Mouse (Mus musculus) stomach, embryonic 16.5 days (tissue): ENCODE data around the gene Dnlz. TPM values are rescaled to one million over a fixed set of nuclear protein-coding genes. Genes with fewer than 3 reads are reported as not detected.

Experiments used
- ATAC-seq: fragments of 200-750 bp; cut with Nextera tagmentation; 2 replicates; pipeline ENCODE4 v1.8.0; 2017; ENCODE audit warnings: moderate number of reproducible peaks, moderate TSS enrichment; ENCODE audit not compliant: insufficient read depth, low FRiP score
- H3K27ac ChIP-seq: fragments of 300-500 bp; sonication (generic); 2 replicates; pipeline ENCODE4 v1.5.1; 2014; ENCODE audit warnings: low read length
- H3K27me3 ChIP-seq: fragments of 300-500 bp; sonication (generic); 2 replicates; pipeline ENCODE4 v1.6.1; 2014; ENCODE audit warnings: low read length, control low read depth, mixed read lengths; ENCODE audit not compliant: control insufficient read depth, insufficient read depth
- H3K36me3 ChIP-seq: fragments of 300-500 bp; sonication (generic); 2 replicates; pipeline ENCODE4 v1.6.1; 2014; ENCODE audit warnings: low read length; ENCODE audit not compliant: control insufficient read depth, insufficient read depth
- H3K4me1 ChIP-seq: fragments of 300-500 bp; sonication (generic); 2 replicates; pipeline ENCODE4 v1.6.1; 2014; ENCODE audit warnings: low read length, control low read depth, mixed read lengths; ENCODE audit not compliant: control insufficient read depth, insufficient read depth
- H3K4me2 ChIP-seq: fragments of 300-500 bp; sonication (generic); 2 replicates; pipeline ENCODE4 v1.6.1; 2014; ENCODE audit warnings: low read depth, low read length, mixed read lengths
- H3K4me3 ChIP-seq: fragments of 300-500 bp; sonication (generic); replicated peaks from 2 replicates; pipeline ENCODE4 v1.5.1; 2014; ENCODE audit warnings: mild to moderate bottlenecking, low read length
- H3K9ac ChIP-seq: fragments of 300-500 bp; sonication (generic); 2 replicates; pipeline ENCODE4 v1.6.1; 2014; ENCODE audit warnings: low read length
- H3K9me3 ChIP-seq: fragments of 300-500 bp; sonication (generic); replicated peaks from 2 replicates; pipeline ENCODE4 v1.6.1; 2016; ENCODE audit warnings: low read length, control low read depth; ENCODE audit not compliant: control insufficient read depth
- WGBS: fragments of 180-500 bp; shearing (Covaris S2); extraction: QIAGEN DNeasy Blood & Tissue Kit; methylation state at CpG from one replicate; pipeline ENCODE4 v1.1.7; 2014; 5-methylcytosine and 5-hydroxymethylcytosine counted together
- polyA plus RNA-seq: library from polyadenylated mRNA; unstranded; fragments of >200 nt; fragmentation: Nextera tagmentation; extraction: Ambion mirVana; gene quantifications from 2 replicates; pipeline ENCODE4 v1.2.1, GENCODE M21; 2015

Gene Dnlz
- polyA plus RNA-seq, 1 experiment from 2014 or later = 20.5 TPM

DNA sequence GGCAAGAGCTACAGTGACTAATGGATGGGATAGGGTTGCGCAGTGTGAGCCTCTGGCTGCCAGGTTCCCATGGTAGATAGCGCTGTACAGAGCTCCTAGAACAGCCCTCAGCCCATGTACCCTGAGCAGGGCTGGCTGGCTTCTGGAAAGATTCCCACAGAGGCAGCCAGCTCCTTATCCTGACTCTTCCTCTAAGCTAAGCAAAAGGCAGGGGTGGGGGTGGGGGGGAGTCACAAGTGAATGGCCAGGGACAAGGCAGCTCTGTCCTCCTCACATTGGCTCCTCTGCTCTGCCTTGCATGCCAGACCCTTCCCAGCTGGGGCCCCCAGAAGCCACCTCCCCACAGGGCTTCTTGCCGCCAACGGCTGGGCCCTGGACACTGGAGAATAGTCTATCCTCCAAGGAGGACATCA is 21.8 kb downstream of the Dnlz start:
- WGBS = 88% methylated on average over 4 of the region's 4 CpGs
- H3K4me2 ChIP-seq = no peak overlapping the region
- no peak; the same call in 1 of the 2 replicates for ATAC-seq
- no peaks in the 10 kb centered on the region for H3K27me3 ChIP-seq
- H3K36me3 ChIP-seq = peaks cover 17% of the 10 kb centered on the region
- H3K9me3 ChIP-seq = no peaks in the 10 kb centered on the region
- H3K4me1 ChIP-seq = no peaks in the 10 kb centered on the region
- no peak overlapping the region for H3K9ac ChIP-seq
- peak overlapping the region; percentile 11; the same call in 1 of the 2 replicates for H3K27ac ChIP-seq
- no peak overlapping the region for H3K4me3 ChIP-seq

DNA sequence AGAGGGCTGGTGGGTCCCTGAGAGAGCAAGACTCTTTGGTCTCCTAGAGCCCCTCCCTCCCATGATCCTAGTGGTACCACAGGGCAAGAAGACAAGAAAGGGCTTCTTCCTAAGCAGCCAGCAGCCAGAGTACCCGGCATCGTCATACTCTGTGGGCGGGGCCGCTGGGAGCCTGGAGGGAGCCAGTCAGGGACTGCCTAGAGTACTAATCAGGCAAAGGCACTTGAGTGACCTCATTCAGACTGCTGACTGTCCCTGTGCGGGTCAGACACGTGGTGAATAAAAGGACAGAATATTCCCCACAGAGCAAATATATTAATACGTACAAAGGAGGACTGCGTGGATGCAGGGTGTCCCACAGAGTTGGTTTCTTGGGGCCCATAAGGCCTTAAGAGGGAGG is 22.5 kb downstream of the Dnlz start:
- H3K4me2 ChIP-seq = no peak overlapping the region
- peak overlapping the region; percentile 11; the same call in 1 of the 2 replicates for H3K27ac ChIP-seq
- 0 out of 2 replicates have a peak, but pooled peaks have one; percentile 13 for ATAC-seq
- no peaks in the 10 kb centered on the region for H3K27me3 ChIP-seq
- no peaks in the 10 kb centered on the region for H3K4me1 ChIP-seq
- WGBS = 59% methylated on average over 8 of the region's 8 CpGs
- no peak overlapping the region for H3K9ac ChIP-seq
- no peaks in the 10 kb centered on the region for H3K9me3 ChIP-seq
- no peak overlapping the region for H3K4me3 ChIP-seq
- H3K36me3 ChIP-seq = peaks cover 18% of the 10 kb centered on the region

DNA sequence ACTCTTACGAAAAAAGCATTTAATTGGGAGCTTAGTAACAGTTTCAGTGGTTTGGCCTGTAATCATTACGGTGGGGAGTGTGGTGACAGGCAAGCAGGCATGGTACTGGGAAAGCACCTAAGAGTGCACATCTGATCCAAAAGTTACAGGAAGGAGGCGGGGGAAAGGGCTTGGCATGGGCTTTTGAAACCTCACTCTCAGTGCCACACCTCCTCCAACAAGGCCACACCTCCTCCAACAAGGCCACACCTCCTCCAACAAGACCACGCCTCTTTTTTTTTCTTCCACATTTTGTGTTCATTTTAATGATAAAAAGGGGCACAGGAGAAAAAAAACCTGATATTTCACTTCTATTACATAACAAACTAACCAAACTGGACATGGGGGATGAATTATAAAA is 24.1 kb downstream of the Dnlz start:
- Histone ChIP-seq H3K27ac (no peak overlapping the region), H3K27me3 (no peaks in the 10 kb centered on the region), H3K9ac (no peak overlapping the region), H3K4me1 (no peaks in the 10 kb centered on the region), H3K4me3 (no peak overlapping the region), H3K4me2 (no peak overlapping the region), H3K9me3 (no peaks in the 10 kb centered on the region), H3K36me3 (peaks cover 28% of the 10 kb centered on the region)
- no peak for ATAC-seq
- 86% methylated on average over 4 of the region's 4 CpGs for WGBS

DNA sequence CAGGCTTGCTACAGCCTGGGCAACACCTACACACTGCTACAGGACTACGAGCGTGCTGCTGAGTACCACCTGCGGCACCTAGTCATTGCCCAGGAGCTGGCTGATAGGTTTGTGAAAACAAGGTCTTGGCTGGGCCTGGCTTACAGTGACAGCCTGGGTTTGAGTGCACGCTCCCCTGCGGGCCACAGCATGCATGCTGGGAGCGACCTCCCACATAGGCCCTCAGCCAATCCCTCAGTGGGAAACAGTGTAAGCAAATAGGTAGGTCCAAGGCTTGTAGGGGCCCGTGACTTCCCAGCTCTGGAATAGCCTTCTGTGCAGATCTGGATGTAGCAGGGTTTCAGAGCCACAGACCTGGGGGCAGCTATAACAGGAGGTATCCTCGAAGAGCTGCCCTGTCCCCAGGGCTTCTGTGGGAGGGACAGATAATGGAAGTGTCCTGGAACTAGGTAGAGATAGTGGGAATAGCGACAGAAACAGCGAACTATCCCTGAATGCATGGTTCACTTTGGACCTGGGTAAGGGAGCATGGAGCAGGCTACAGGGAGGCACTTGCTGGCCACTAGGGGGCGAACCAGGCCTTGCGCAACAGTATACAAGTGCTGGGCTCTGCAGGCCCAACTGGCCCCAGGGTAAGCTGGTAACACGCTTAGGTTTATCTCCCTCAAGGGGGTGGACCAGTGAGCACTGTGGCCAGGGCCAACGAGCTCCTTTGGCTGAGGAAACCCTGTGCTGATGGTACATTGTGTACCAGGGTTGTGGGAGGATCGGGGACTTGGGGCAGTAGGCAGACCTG is 26.3 kb downstream of the Dnlz start:
- peaks cover 28% of the 10 kb centered on the region for H3K36me3 ChIP-seq
- WGBS = 67% methylated on average over 15 of the region's 15 CpGs
- no peak overlapping the region for H3K9ac ChIP-seq

DNA sequence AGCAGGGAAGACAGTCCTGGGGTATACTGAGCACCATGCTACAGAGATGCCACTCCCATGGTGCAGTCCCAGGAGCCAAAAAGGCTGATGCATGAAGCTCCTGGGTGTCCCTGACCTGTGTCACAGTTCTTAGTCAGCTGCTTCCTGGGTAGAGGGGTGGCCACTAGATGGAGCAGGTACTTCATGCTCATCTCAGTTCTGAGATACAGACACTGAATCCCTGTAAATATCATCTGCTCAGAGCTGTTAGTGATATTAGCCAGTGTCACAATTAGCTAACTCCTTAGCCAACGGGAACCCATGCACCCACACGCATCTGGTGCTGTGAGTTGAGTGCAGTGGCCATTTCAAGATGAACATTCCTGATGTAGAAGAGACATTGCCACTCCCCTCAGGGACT is 27.0 kb downstream of the Dnlz start:
- no peak for ATAC-seq
- Histone ChIP-seq H3K36me3 (peaks cover 28% of the 10 kb centered on the region), H3K4me3 (no peak overlapping the region)

More for the DNA sequence above, 26.3 kb downstream of the Dnlz start:
- ATAC-seq = peak; percentile 88
- Histone ChIP-seq H3K27ac (no peak overlapping the region), H3K4me3 (no peak overlapping the region), H3K9me3 (no peaks in the 10 kb centered on the region), H3K27me3 (no peaks in the 10 kb centered on the region), H3K4me2 (no peak overlapping the region), H3K4me1 (no peaks in the 10 kb centered on the region)

DNA sequence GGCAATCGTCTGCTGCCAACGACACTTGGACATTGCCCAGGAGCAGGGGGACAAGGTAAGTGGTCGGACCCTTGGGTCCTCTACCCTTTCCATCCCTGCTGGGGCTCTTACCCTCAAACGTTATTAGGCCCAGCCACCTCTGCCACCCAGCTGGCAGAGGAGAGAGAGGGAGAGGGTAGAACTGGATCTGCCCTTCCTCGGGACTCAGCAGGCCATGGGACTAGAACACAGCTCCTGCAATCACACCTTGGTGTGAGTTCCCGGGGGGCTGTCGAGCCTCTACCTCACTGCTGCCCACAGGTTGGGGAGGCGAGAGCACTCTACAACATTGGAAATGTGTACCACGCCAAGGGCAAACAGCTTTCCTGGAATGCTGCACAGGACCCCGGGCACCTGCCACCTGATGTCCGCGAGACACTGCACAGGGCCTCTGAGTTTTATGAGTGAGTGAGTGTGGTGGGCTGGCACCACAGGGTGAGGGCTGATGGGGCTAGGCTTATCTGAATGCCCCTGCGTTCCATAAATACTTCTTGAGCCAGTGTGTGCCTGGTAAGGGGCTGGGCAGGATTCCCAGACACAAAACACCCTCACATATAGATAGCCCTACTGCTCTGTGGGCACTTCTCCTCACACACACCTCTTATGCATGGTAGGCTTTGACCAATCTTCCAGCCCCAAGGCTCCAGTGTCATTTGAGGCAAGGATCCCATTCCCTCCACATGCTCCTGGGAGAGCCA is 28.2 kb downstream of the Dnlz start:
- H3K4me3 ChIP-seq = no peak overlapping the region
- no peak overlapping the region for H3K27ac ChIP-seq
- WGBS = 88% methylated on average over 13 of the region's 13 CpGs
- H3K36me3 ChIP-seq = peaks cover 28% of the 10 kb centered on the region
- no peak overlapping the region for H3K9ac ChIP-seq
- H3K4me2 ChIP-seq = no peak overlapping the region
- H3K9me3 ChIP-seq = no peaks in the 10 kb centered on the region
- no peaks in the 10 kb centered on the region for H3K27me3 ChIP-seq
- no peak for ATAC-seq
- H3K4me1 ChIP-seq = no peaks in the 10 kb centered on the region

More for the DNA sequence above, 27.0 kb downstream of the Dnlz start:
- H3K4me2 ChIP-seq = no peak overlapping the region
- H3K27ac ChIP-seq = no peak overlapping the region
- 74% methylated on average over 2 of the region's 2 CpGs for WGBS
- no peaks in the 10 kb centered on the region for H3K27me3 ChIP-seq
- no peaks in the 10 kb centered on the region for H3K9me3 ChIP-seq
- no peaks in the 10 kb centered on the region for H3K4me1 ChIP-seq
- no peak overlapping the region for H3K9ac ChIP-seq

DNA sequence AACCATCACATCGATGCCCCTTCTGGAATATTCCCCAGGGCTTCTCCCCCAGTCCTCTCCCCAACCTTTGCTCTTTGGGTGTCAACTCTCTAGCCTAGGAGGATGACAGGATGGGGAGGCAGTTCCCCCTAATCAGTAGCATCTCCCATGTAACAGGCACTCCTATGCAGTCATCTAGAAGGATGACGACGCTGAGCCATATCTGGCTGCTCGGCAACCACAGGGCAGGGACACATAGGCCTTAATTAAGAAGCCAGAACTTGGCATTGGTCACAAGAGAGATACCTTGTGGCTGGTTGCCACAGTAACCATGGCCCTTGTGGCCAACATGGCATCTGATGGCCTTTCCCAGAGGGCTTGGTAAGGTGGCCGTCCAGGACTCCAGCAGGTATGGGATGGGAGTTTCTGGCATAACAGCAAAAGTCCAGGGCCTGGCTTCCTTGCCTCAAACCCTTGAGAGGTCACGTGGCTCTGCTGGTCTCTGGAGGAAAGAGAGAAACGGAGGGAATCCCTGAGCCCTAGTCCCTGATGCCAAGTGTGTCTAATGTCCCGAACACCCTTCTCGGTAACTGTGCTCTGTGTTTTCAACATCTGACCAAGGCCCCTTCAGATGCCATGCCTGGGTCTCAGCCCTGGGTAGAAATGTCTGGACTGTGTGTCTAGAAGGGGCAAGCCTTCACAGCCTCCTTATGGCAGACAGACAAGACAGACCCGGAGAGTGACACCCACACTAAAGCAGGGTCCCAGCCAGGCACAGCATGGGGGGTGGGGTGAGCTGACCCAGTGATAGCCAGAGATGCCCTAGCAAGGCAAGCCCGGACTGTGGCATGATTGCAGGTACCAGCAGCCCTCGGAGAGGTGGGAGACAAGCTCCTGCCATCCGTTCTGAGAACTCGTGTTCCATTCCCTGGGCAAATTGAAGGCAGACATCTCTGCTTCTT is 31.4 kb downstream of the Dnlz start:
- 87% methylated on average over 14 of the region's 14 CpGs for WGBS
- H3K27ac ChIP-seq = no peak overlapping the region
- H3K9me3 ChIP-seq = no peaks in the 10 kb centered on the region

DNA sequence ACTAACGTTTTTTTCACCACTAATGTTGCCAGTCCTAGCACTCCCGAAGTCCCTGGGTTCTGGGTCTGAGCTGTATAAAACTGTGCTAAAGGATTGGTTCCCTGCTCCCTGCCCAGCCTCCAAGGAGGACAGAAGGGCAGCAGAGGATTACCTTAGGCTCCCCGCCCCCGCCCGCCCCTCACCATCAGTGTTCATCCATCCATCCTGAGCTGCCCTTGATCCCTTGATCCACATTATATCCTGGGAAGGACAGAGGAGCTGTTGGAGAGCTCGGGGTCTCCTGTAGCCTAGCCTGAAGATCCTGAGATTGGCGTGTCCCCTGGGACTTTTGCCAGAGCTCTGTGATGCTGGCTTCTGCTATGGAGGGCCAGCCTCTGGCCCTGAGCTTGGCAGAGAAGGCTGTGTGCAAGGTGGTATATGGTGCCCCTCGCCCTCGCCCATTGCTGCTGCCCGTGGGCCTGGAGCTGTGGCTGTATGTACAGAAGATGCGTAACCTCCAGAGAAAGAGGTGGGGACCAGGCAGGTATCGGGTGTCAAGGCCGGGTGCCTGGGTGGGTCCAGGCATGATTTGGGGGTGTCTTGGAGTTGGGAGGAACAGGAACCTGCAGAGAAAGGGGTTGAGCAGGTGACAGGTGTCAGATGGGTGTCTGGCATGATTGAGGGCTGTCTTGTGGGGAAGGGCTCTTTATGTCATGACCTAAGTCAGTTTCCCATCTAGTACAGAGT is 32.2 kb downstream of the Dnlz start:
- ATAC-seq = no peak
- Histone ChIP-seq H3K9me3 (no peaks in the 10 kb centered on the region), H3K4me3 (no peak overlapping the region), H3K4me2 (no peak overlapping the region), H3K9ac (no peak overlapping the region), H3K27me3 (no peaks in the 10 kb centered on the region), H3K36me3 (peaks cover 10% of the 10 kb centered on the region; the same call in 1 of the 2 replicates), H3K4me1 (peaks cover 27% of the 10 kb centered on the region), H3K27ac (no peak overlapping the region)
- 88% methylated on average over 13 of the region's 13 CpGs for WGBS

More for the DNA sequence above, 31.4 kb downstream of the Dnlz start:
- Histone ChIP-seq H3K36me3 (peaks cover 15% of the 10 kb centered on the region; the same call in 1 of the 2 replicates), H3K4me2 (no peak overlapping the region), H3K4me1 (peaks cover 22% of the 10 kb centered on the region), H3K27me3 (no peaks in the 10 kb centered on the region), H3K4me3 (no peak overlapping the region), H3K9ac (no peak overlapping the region)
- no peak for ATAC-seq
